Mouse (Mus musculus) urinary bladder, postnatal 25 days (tissue): ENCODE data around the gene Dennd1a.

Experiments used
- DNase-seq: peaks from one replicate; pipeline ENCODE4 v3.0.0; 2022; ENCODE audit warnings: low spot score

Dennd1a gene

GRCm38 (mm10) chr2:37814820-37815361, 472.3 kb downstream of the Dennd1a start:
- no peak for DNase-seq

DNA sequence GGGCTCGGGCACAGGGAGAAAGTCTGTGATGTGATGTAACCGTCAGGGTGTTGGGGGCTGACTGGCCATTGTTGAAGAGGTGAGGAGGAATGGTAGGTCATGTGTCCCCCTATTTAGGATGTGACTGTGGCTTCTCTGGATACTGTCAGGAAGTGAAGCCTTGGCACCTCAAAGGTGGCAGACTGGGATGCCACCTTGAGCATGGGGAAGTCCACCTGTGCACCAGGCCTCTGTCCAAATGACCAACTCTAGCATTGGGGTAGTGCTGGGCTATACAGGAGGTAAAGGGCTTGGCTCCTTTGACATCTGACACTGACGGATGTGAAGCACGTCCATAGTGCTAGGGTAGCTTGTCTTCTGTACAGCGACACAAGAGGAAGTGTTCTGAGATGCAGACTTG, 474.8 kb downstream of the Dennd1a start:
- no peak for DNase-seq

DNA sequence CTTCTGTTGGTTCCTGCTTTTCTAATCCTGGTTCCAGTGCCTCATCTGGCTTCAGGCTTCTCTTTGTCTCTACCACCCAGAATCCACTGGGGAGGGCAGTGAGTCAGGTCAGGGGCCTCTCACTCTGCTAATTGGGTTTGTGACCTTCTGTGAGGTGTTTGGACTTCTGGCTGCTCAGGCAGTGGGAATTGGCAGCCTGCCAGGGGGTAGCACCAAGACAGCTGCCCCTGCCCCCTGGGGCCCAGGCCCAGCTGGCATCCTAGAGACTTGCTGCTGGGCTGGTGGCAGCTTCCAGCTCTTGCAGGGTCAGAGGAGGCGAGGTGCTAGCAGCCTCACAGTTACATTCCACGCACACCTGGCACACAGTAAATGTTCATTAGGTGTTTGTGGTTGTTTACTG, 475.5 kb downstream of the Dennd1a start:
- no peak for DNase-seq

GRCm38 (mm10) chr2:37802610-37803212, 484.5 kb downstream of the Dennd1a start:
- DNase-seq: peak; percentile 54

GRCm38 (mm10) chr2:37801687-37802086, 485.5 kb downstream of the Dennd1a start:
- DNase-seq: no peak

DNA sequence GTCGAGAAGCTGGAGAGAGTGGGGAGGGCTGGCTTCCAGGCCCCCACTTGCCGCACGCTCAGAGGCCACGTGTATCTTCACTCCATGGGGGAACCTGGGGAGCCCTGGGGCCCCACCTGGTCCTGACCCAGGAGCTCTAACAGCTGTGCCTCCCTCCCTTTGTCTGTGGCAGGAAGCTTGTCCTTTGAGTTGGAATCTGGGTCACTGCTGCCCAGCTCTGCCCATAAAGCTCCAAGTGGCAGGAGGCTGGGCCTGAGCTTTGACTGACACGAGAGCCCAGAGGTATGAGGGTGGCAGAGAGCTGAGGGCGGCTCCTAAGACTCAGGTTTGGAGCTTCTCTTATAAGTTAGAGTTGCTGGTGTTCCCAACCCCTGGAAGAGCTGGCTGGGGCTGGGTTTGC, 488.1 kb downstream of the Dennd1a start:
- DNase-seq: no peak

- DNase-seq: no peak
Observed at GRCm38 (mm10) chr2:37797046-37797445, 490.1 kb downstream of the Dennd1a start.

DNA sequence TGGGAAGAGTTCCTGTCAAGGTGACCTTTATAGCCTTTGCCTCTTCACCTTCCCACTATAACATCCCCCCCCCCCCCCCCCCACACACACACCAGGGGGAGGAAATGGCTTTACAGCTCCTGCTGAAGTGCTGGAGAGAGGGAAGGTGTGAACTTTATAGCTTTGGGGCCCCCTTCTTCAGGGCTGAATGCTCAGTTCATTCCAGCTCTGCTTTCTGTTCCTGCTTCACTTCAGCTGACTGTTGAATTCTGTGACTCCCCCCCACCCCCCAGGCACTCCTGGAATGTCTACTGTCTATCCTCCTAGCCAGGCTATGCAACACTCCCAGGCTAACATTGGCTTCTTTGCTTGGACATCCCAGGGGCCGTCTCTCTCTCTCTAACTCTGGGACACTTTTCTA, 491.2 kb downstream of the Dennd1a start:
- DNase-seq: no peak

DNA sequence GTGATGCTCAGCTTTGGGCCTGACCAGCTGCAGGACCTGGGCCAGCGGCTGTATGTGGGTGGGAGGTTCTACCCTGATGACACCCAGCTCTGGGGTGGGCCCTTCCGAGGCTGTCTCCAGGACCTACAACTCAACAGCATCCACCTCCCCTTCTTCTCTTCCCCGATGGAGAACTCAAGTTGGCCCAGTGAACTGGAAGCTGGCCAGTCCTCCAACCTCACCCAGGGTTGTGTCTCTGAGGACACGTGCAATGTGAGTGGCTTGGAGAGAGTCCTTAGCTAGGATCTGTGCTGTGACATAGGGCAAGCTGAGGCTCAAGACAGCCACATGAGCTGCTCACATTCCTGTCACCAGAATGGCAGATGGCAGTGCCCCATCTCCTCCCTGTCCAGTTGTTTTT, 495.9 kb downstream of the Dennd1a start:
- no peak for DNase-seq

- DNase-seq: no peak
Observed at GRCm38 (mm10) chr2:37790738-37791137, 496.5 kb downstream of the Dennd1a start.

DNA sequence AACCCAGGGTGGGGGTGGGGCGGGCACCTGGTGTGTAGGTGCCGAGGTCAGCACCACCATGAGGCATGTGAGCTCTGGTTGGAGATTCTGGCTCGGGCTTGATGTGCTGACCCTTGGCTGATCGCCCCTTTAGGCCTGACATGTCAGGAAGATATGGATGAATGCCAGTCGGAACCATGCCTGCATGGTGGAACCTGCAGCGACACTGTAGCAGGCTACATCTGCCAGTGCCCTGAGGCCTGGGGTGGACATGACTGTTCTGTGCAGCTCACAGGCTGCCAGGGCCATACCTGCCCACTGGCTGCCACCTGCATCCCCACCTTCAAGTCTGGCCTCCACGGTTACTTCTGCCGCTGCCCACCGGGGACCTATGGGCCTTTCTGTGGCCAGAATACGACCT, 497.2 kb downstream of the Dennd1a start:
- DNase-seq: no peak

GRCm38 (mm10) chr2:37789029-37789428, 498.2 kb downstream of the Dennd1a start:
- DNase-seq: no peak

DNA sequence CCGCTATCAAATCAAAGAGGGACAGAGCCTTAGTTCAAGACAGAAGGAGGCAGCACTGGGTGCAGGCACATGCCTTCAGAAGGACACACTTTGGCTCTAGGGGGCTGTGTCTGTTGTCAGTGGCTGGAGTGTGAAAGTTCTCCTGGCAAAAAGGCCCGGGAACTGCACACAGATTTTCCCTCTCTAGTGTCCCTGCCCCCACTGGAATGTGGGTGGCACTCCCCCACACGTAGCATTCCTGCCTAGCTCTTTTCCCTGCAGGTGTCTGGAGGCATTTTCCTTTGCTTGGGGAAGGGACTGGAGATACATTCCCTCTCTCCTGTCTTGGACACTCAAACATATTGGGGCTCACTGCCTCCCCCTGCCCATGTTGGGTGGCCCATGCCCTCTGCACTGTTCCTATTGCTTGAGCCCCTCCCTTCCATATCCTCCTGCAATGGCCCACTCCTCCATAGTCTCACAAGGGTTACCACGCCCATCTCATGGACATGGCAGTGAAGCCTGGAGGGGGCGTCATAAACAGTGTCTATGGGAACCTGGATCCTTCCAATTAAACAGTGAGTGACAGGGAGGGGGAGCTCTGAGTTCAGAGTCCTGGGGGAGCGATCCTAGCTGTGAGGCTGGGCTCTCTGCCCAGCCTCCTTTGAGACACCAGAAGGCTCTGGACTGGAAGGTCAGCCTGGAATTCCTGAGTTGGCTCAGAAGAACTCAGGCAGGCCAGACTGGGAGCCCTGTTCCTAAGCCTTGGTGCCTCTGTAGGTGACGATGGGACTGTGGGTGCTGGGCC, 498.8 kb downstream of the Dennd1a start:
- no peak for DNase-seq

- DNase-seq: no peak
Observed at GRCm38 (mm10) chr2:37786461-37786860, 500.7 kb downstream of the Dennd1a start.

GRCm38 (mm10) chr2:37784473-37784872, 502.7 kb downstream of the Dennd1a start:
- DNase-seq: no peak

DNA sequence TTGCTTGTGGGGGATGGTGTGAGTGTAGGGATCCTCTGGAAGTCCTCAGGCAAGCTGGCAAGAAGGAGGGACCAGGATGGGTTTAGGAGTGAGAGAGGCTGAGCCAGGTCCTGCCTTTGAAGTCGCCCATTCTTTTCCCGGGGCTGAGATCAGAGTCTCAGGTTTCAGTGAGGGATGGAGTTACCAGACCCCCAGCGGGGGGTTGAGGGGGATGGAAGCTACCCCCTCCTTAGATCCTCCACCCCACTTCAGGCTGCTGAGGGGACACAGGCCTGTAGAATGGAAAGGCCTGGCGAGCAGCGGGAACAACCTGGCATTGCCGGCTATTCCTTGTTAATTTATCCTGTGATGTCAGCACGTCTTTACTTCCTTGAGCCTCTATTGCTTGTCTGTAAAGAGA, 505.2 kb downstream of the Dennd1a start:
- DNase-seq: no peak

- DNase-seq: no peak
Observed at GRCm38 (mm10) chr2:37781421-37781820, 505.8 kb downstream of the Dennd1a start.

DNA sequence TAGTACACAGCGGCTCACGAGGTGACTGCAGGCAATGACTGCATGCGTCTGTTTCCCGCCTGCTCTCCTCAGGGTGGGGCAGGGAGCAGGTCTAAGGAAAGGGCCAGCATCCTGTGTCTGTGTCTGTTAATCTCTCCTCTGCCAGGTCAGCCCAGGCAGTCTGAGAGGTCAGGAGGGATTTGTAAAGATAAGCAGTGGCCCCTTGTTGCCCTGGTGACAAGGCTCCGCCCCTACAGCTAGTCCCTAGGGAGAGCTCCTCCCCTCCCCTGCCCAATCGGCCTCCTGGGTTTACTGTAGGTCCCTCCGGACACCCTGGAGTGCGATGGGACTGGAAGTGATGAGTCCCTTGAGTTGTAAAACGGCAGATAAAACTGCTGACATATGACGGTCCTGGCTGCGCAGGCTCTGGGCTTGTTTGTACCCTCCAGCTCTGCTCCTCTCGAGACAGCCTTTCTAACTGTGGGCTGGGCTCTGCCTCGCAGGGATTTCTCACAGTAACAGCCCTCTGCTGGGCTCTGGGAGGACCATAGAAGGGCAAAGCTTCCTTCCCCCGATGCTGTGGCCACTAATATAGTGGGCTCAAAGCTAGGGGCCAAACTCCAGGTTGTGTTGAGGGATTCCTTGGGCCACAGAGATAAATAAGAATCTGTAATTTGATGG, 506.8 kb downstream of the Dennd1a start:
- peak; percentile 40 for DNase-seq

DNA sequence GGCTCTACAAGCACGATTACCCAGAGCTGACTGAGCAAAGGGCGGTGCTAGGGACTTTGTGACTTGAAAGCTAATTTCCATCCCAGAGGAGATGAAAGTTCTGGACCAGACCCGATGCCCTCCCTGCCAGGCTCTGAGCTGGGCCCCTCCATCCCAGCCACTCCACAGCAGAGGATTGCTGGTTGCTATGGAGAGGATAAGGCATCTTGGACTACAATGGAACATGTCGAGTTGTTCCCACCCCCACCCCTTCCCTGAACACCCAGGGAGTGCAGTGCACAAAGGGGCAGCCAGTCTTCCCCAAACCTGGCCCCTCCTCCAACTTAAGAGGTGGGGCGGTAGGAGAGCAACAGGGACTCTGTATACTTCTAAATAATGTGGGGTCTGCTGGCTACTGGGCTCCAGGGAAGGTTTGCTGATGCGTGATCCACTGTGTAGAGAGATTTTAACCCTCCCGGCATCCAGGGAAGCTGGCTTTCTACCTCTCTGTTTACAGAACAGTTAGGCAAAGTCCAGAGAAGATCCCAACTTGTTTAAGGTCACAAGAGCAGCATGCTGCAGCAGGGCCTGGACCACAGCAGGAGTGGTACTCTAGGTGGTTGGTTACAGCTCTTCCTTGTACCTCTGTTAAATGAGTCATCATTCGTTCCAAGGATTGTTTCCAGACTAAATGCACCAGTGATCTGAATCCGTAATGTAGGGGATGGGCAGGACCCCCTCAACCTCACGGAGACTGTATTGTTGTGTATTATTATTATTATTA, 509.1 kb downstream of the Dennd1a start:
- no peak for DNase-seq

DNA sequence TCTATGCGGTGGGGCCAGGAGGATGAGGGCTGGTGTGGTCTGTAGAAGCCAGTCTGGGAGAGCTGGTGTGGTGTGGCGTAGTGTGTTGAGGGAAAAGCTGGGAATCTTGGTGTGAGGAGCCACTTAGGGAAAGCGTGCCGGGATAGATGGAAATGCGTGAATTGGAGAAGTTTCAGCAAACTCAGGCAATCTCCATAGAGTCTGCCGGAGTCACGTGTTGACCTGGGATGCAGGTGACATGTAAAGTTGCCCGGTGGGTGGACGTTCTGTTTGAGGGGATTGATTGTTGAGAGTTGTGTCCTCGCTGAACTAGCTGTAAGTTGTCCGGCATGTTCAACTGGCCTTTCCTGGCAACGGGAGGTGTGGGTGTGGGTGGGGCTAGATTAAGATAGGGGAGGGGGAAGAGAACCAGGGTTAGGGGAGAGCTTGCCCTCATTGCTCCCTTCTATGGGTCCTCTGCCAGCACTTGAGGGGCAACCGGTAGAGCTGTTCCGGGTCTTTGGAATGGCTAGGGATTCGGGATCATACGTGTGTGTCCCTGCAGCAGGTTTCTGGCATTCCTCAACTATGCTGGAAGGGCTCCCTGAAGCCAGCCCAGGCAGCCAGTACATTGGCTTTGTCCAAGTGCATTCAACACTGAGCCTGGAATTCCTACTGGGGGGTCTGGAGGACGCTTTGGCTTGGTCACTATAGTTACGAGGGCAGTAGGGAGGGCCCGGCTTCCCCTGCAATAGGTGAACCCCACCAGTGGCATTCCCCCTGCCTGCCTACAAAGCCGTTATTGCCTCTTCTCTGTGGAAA, 510.4 kb downstream of the Dennd1a start:
- no peak for DNase-seq

- DNase-seq: no peak
Observed at GRCm38 (mm10) chr2:37776016-37776415, 511.2 kb downstream of the Dennd1a start, which contains the start of gene Crb2. Crb2 (plus strand) TSS chr2:37776249.
